Mouse (Mus musculus): ENCODE data around the gene Krtap5-2. TPM values are rescaled to one million over a fixed set of nuclear protein-coding genes. Genes with fewer than 3 reads are reported as not detected.

Krtap5-2 gene
- polyA plus RNA-seq (2017; shearing (Covaris generic)), result not detected

GRCm38 (mm10) chr7:142175905-142176304 lies at the start of gene Krtap5-2:
Gene Krtap5-2, minus strand, starts transcription at chr7:142176005.

GRCm38 (mm10) chr7:142211559-142211958 lies 35.8 kb upstream of the Krtap5-2 start, which contains the start of gene Gm7579:
Gene Gm7579, plus strand, starts transcription at chr7:142211859.

GRCm38 (mm10) chr7:142201064-142201463 lies 25.3 kb upstream of the Krtap5-2 start, which contains the start of gene Krtap5-3:
Gene Krtap5-3, plus strand, starts transcription at chr7:142201364.

GRCm38 (mm10) chr7:142190289-142190688 lies 14.5 kb upstream of the Krtap5-2 start, which contains the start of gene Gm10153:
Gene Gm10153, minus strand, starts transcription at chr7:142190389.

GRCm38 (mm10) chr7:142165639-142166038 lies 10.2 kb downstream of the Krtap5-2 start, which contains the start of gene Gm4553:
Gene Gm4553, minus strand, starts transcription at chr7:142165739.

GRCm38 (mm10) chr7:142157013-142157412 lies 18.8 kb downstream of the Krtap5-2 start, which contains the start of gene Gm29735:
Gene Gm29735, minus strand, starts transcription at chr7:142157113.

GRCm38 (mm10) chr7:142144507-142144906 lies 31.3 kb downstream of the Krtap5-2 start, which contains the start of gene Gm45337:
Gene Gm45337, minus strand, starts transcription at chr7:142144607.

GRCm38 (mm10) chr7:142135934-142136333 lies 39.9 kb downstream of the Krtap5-2 start, which contains the start of gene Gm39115:
Gene Gm39115, minus strand, starts transcription at chr7:142136034.

Other genes with a start within 250 kb of the Krtap5-2 start
- 0.39 TPM for gene Brsk2, start 226.3 kb downstream of the Krtap5-2 start, polyA plus RNA-seq (2017; shearing (Covaris generic))
- 132 TPM for gene Mob2, start 114.9 kb downstream of the Krtap5-2 start, polyA plus RNA-seq (2017; shearing (Covaris generic))
- 32.7 TPM for gene Dusp8, start 80.2 kb downstream of the Krtap5-2 start, polyA plus RNA-seq (2017; shearing (Covaris generic))
- gene Gm45618, start 55.3 kb downstream of the Krtap5-2 start, polyA plus RNA-seq (2017; shearing (Covaris generic)), result 1.2 TPM
- gene Gm39115, start 40.0 kb downstream of the Krtap5-2 start, polyA plus RNA-seq (2017; shearing (Covaris generic)), result not detected
- gene Gm45337, start 31.4 kb downstream of the Krtap5-2 start, polyA plus RNA-seq (2017; shearing (Covaris generic)), result not detected
- not detected for gene Gm29735, start 18.9 kb downstream of the Krtap5-2 start, polyA plus RNA-seq (2017; shearing (Covaris generic))
- not detected for gene Gm4553, start 10.3 kb downstream of the Krtap5-2 start, polyA plus RNA-seq (2017; shearing (Covaris generic))
- gene Gm10153, start 14.4 kb upstream of the Krtap5-2 start, polyA plus RNA-seq (2017; shearing (Covaris generic)), result not detected
- gene Krtap5-3, start 25.4 kb upstream of the Krtap5-2 start, polyA plus RNA-seq (2017; shearing (Covaris generic)), result not detected
- not detected for gene Gm7579, start 35.9 kb upstream of the Krtap5-2 start, polyA plus RNA-seq (2017; shearing (Covaris generic))
- not detected for gene Krtap5-5, start 54.0 kb upstream of the Krtap5-2 start, polyA plus RNA-seq (2017; shearing (Covaris generic))
- gene Gm40460, start 65.1 kb upstream of the Krtap5-2 start, polyA plus RNA-seq (2017; shearing (Covaris generic)), result not detected
- gene Gm2431, start 82.3 kb upstream of the Krtap5-2 start, polyA plus RNA-seq (2017; shearing (Covaris generic)), result not detected
- not detected for gene Gm4559, start 98.4 kb upstream of the Krtap5-2 start, polyA plus RNA-seq (2017; shearing (Covaris generic))
- gene Krtap5-1, start 121.1 kb upstream of the Krtap5-2 start, polyA plus RNA-seq (2017; shearing (Covaris generic)), result not detected
- not detected for gene Krtap5-4, start 127.5 kb upstream of the Krtap5-2 start, polyA plus RNA-seq (2017; shearing (Covaris generic))
- 44.4 TPM for gene Ifitm10, start 197.7 kb upstream of the Krtap5-2 start, polyA plus RNA-seq (2017; shearing (Covaris generic))
- gene Gm49369, start 206.7 kb upstream of the Krtap5-2 start, polyA plus RNA-seq (2017; shearing (Covaris generic)), result 28.2 TPM
- gene Ctsd, start 212.0 kb upstream of the Krtap5-2 start, polyA plus RNA-seq (2017; shearing (Covaris generic)), result 419 TPM

Measured in effector memory CD4-positive, alpha-beta T cell, adult 7 months (primary cell).